Mouse (Mus musculus) central nervous system, embryonic 11.5 days (tissue): ENCODE measurements around the gene Scgb1b29. TPM values are rescaled to one million over a fixed set of nuclear protein-coding genes. Genes with fewer than 3 reads are reported as not detected.

Experiments
- polyA plus RNA-seq: library from polyadenylated mRNA; depleted of rRNA; stranded (reverse); fragments of >200 nt; gene quantifications from 2 replicates; pipeline ENCODE4 v1.2.3, GENCODE M21; 2012; rRNA removed

Gene Scgb1b29
- polyA plus RNA-seq = not detected in 2 replicates

DNA sequence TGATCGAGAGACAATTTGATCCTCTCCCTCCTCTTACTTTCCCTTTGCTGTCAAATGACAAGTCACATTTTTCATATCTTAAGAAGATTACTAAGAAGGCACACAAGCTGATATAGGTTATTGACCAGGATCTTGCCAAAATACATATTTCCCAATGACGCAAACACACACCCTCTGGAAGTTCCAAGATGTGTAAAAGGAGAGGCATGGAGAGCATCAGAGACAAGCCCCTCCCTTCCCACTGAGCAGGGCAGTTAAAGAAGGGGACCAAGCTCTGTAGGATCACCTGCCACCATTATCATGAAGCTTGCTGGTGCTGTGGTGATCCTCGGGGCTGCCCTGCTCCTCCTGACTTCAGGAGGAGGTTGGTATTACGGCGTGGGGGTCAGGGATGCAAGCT, at the start of gene Scgb1b29:
Scgb1b29 (plus strand) TSS at position 301 of the 400 bp plus-strand sequence.

Other genes starting within 250 kb of the Scgb1b29 start
- gene Scgb2b11, start 230.4 kb upstream of the Scgb1b29 start, polyA plus RNA-seq = not detected in 2 replicates
- not detected in 2 replicates for gene Scgb1b11, start 218.7 kb upstream of the Scgb1b29 start, polyA plus RNA-seq
- not detected in 2 replicates for gene Scgb2b12, start 114.3 kb upstream of the Scgb1b29 start, polyA plus RNA-seq
- not detected in 2 replicates for gene Scgb1b12, start 107.4 kb upstream of the Scgb1b29 start, polyA plus RNA-seq